In genomic region chr17:84351912-84352789, GRCm38 (mm10) we compare ENCODE assay signal across 15 mouse cellular contexts.
DNase-seq lines count a peak whose midpoint lies in the region; ATAC-seq and TF ChIP-seq lines count a peak whose summit lies in the region.
"Had no signal": no experiment of that assay in that cellular context is flagged by ENCODE, and none has a peak within 500 bp of the region (broad histone marks: within the 10 kb centered on the region; RNA-seq: fewer than 3 reads in every experiment).

No protein-coding gene starts in this region.

- H3K4me3 ChIP-seq in forebrain, embryonic 12.5 days (replicated peaks) = no peak overlapping the region
- H3K4me3 ChIP-seq in forebrain, embryonic 13.5 days = no peak overlapping the region
- H3K4me3 ChIP-seq in neural tube, embryonic 11.5 days (ENCODE audit: low read depth, low read length) = no peak overlapping the region
- H3K4me3 ChIP-seq in intestine, postnatal 0 days (ENCODE audit: low read depth, low read length) = no peak overlapping the region
- H3K4me3 ChIP-seq in midbrain, embryonic 15.5 days = no peak overlapping the region
- H3K4me3 ChIP-seq: forebrain, embryonic 15.5 days; megakaryocyte, embryonic 14.5 days had no signal

- no peaks in the 10 kb centered on the region for H3K9me3 ChIP-seq in forebrain, embryonic 12.5 days
- H3K9me3 ChIP-seq in forebrain, embryonic 13.5 days (replicated peaks) = no peaks in the 10 kb centered on the region
- no peaks in the 10 kb centered on the region for H3K9me3 ChIP-seq in neural tube, embryonic 11.5 days (ENCODE audit: control insufficient read depth, low read length)
- H3K9me3 ChIP-seq in intestine, postnatal 0 days (ENCODE audit: control insufficient read depth) = no peaks in the 10 kb centered on the region
- H3K9me3 ChIP-seq in midbrain, embryonic 15.5 days = no peaks in the 10 kb centered on the region
- H3K9me3 ChIP-seq: forebrain, embryonic 15.5 days; megakaryocyte, embryonic 14.5 days had no signal

- DNase-seq in neural tube, embryonic 11.5 days (ENCODE audit: low spot score) = no peak
- DNase-seq in neural tube, embryonic 10.5 days (ENCODE audit: extremely low spot score, low spot score) = no peak
- DNase-seq in right cerebral cortex, adult 2 months (ENCODE audit: low spot score in 2 of 2) = no peak
- DNase-seq in urinary bladder, adult 18-20 months (ENCODE audit: low spot score in 2 of 2) = no peak
- DNase-seq: adrenal gland, postnatal 36 days; cerebellum, adult 18-20 months; kidney, postnatal 14 days; right cerebral cortex, postnatal 4 days had no signal

- H3K36me3 ChIP-seq in forebrain, embryonic 12.5 days (replicated peaks) = 0 out of 2 replicates have a peak, but pooled peaks cover 3% of the 10 kb centered on the region
- 0 out of 2 replicates have a peak, but pooled peaks cover 7% of the 10 kb centered on the region for H3K36me3 ChIP-seq in forebrain, embryonic 13.5 days (ENCODE audit: poor library complexity, severe bottlenecking)
- no peaks in the 10 kb centered on the region for H3K36me3 ChIP-seq in neural tube, embryonic 11.5 days (ENCODE audit: control insufficient read depth, insufficient read depth, low read length)
- no peaks in the 10 kb centered on the region for H3K36me3 ChIP-seq in intestine, postnatal 0 days (ENCODE audit: control insufficient read depth, insufficient read depth)
- no peaks in the 10 kb centered on the region for H3K36me3 ChIP-seq in midbrain, embryonic 15.5 days (replicated peaks)
- H3K36me3 ChIP-seq: forebrain, embryonic 15.5 days had no signal

- no peaks in the 10 kb centered on the region for H3K27me3 ChIP-seq in forebrain, embryonic 12.5 days
- H3K27me3 ChIP-seq in forebrain, embryonic 13.5 days = no peaks in the 10 kb centered on the region
- H3K27me3 ChIP-seq in neural tube, embryonic 11.5 days (ENCODE audit: control insufficient read depth, insufficient read depth, low read length) = no peaks in the 10 kb centered on the region
- H3K27me3 ChIP-seq in intestine, postnatal 0 days (replicated peaks; ENCODE audit: control insufficient read depth, insufficient read depth, low read length) = no peaks in the 10 kb centered on the region
- no peaks in the 10 kb centered on the region for H3K27me3 ChIP-seq in midbrain, embryonic 15.5 days (replicated peaks)
- H3K27me3 ChIP-seq: forebrain, embryonic 15.5 days; megakaryocyte, embryonic 14.5 days; Patski had no signal

- no peak overlapping the region for H3K4me2 ChIP-seq in forebrain, embryonic 12.5 days
- H3K4me2 ChIP-seq in forebrain, embryonic 13.5 days = no peak overlapping the region
- no peak overlapping the region for H3K4me2 ChIP-seq in neural tube, embryonic 11.5 days (ENCODE audit: low read depth)
- no peak overlapping the region for H3K4me2 ChIP-seq in intestine, postnatal 0 days (replicated peaks; ENCODE audit: low read depth)
- H3K4me2 ChIP-seq in midbrain, embryonic 15.5 days = no peak overlapping the region
- H3K4me2 ChIP-seq: forebrain, embryonic 15.5 days had no signal

- 82% methylated on average over 9 of the region's 9 CpGs for WGBS in forebrain, embryonic 12.5 days
- 78% methylated on average over 9 of the region's 9 CpGs for WGBS in forebrain, embryonic 13.5 days
- 75% methylated on average over 9 of the region's 9 CpGs for WGBS in neural tube, embryonic 11.5 days
- WGBS in intestine, postnatal 0 days = 67% methylated on average over 9 of the region's 9 CpGs
- WGBS in midbrain, embryonic 15.5 days = 73% methylated on average over 9 of the region's 9 CpGs

- no peak for ATAC-seq in forebrain, embryonic 12.5 days (ENCODE audit: low FRiP score)
- no peak for ATAC-seq in forebrain, embryonic 13.5 days
- ATAC-seq in neural tube, embryonic 11.5 days (ENCODE audit: insufficient read depth, low FRiP score, low TSS enrichment) = no peak
- no peak for ATAC-seq in intestine, postnatal 0 days
- ATAC-seq in midbrain, embryonic 15.5 days (replicated peaks) = no peak
- ATAC-seq: forebrain, embryonic 15.5 days; Patski had no signal

- 0 out of 2 replicates have a peak overlapping the region, but pooled peaks have one; percentile 31 for H3K27ac ChIP-seq in forebrain, embryonic 12.5 days
- H3K27ac ChIP-seq in forebrain, embryonic 13.5 days = no peak overlapping the region
- H3K27ac ChIP-seq in neural tube, embryonic 11.5 days (ENCODE audit: low read depth, low read length) = 0 out of 2 replicates have a peak overlapping the region, but pooled peaks have one; percentile 10
- 0 out of 2 replicates have a peak overlapping the region, but pooled peaks have one; percentile 21 for H3K27ac ChIP-seq in intestine, postnatal 0 days (ENCODE audit: low read depth, low read length)
- 0 out of 2 replicates have a peak overlapping the region, but pooled peaks have one; percentile 5 for H3K27ac ChIP-seq in midbrain, embryonic 15.5 days
- H3K27ac ChIP-seq: forebrain, embryonic 15.5 days had no signal

- TF ChIP-seq CTCF in intestine, postnatal 0 days (IDR thresholded peaks at IDR 0.05; ENCODE audit: low read depth) = no peak

- H3K9ac ChIP-seq in forebrain, embryonic 12.5 days = no peak overlapping the region
- H3K9ac ChIP-seq in forebrain, embryonic 13.5 days = no peak overlapping the region
- H3K9ac ChIP-seq in neural tube, embryonic 11.5 days (ENCODE audit: low read length) = no peak overlapping the region
- H3K9ac ChIP-seq in intestine, postnatal 0 days (ENCODE audit: low read depth, low read length) = no peak overlapping the region
- no peak overlapping the region for H3K9ac ChIP-seq in midbrain, embryonic 15.5 days
- H3K9ac ChIP-seq: forebrain, embryonic 15.5 days had no signal

- H3K4me1 ChIP-seq in forebrain, embryonic 12.5 days = peaks cover 15% of the 10 kb centered on the region
- H3K4me1 ChIP-seq in forebrain, embryonic 13.5 days = peaks cover 18% of the 10 kb centered on the region
- no peaks in the 10 kb centered on the region; the same call in 1 of the 2 replicates for H3K4me1 ChIP-seq in neural tube, embryonic 11.5 days (ENCODE audit: control insufficient read depth, insufficient read depth, low read length)
- H3K4me1 ChIP-seq in intestine, postnatal 0 days (replicated peaks; ENCODE audit: control insufficient read depth, insufficient read depth, low read length) = no peaks in the 10 kb centered on the region
- peaks cover 6% of the 10 kb centered on the region for H3K4me1 ChIP-seq in midbrain, embryonic 15.5 days
